Mouse (Mus musculus) MN1 (cell line): Measurements from ENCODE around the gene Lrrc47.
A peak's percentile ranks its signal among the peaks of the same experiment; 100 is the strongest.

Source experiments
- DNase-seq: peaks from one replicate; pipeline ENCODE4 v3.0.0-alpha.2; 2016; ENCODE audit warnings: low spot score

Lrrc47 gene

GRCm38 (mm10) chr4:154011646-154012089, at the start of gene Lrrc47:
Lrrc47 (plus strand) TSS chr4:154011731.
- DNase-seq, result peak; percentile 90

DNA sequence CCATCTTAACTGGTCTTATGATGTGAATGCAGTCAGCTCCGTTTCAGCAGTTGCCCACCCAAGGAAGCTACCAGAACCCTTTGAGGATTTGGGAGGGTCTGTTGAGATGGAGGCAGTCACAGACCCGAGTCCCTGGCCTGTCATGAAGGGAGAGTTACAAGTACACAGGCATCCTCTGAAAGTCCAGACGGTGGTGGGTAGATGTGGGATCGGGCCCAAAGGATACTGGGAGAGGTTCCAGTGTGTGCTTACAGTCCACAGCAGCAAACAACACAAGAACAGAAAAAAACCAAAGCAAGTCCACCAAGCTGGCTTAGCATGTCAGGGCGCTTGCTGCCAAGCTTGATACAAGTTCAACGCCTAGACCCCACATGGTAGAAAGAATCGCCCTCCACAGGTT, 48.9 kb upstream of the Lrrc47 start:
- no peak for DNase-seq

- no peak for DNase-seq
Measured at GRCm38 (mm10) chr4:153966651-153967050, 44.9 kb upstream of the Lrrc47 start.

DNA sequence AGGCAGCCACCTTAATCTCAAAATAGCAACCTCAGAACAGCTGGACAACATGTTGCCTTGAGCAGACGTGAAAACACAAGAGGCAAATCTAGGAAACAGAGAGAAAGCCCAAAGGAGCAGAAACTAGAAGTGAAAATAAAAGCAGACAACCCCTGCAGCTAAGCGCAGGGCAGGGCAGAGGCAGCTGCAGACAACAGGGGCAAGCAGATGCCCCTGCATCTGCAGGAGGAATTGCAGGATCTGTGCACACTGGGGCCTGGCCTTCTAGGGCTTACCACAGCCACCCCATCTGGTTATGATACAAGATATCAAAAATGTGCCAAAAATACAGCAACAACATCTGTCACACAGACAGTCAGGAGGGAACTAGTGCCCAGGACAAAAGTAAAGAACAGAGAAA, 44.0 kb upstream of the Lrrc47 start:
- DNase-seq, result peak; percentile 61

DNA sequence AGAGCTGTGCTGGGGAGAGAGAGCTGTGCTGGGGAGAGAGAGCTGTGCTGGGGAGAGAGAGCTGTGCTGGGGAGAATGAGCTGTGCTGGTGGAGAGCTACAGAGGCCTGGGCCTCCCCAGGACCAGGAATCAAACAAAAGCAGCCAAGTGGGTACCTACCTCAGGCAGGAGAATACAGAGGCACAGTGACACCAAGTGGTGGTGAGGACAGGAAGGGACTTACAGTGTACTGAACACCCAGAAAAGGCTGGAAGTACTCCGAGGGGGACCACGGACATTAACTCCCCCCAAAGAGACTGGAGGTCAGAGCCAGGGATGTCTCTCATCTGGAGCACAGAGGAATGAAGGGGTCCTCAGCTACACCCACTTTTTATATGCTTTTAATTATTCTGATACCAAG, 43.5 kb upstream of the Lrrc47 start:
- DNase-seq, result no peak

DNA sequence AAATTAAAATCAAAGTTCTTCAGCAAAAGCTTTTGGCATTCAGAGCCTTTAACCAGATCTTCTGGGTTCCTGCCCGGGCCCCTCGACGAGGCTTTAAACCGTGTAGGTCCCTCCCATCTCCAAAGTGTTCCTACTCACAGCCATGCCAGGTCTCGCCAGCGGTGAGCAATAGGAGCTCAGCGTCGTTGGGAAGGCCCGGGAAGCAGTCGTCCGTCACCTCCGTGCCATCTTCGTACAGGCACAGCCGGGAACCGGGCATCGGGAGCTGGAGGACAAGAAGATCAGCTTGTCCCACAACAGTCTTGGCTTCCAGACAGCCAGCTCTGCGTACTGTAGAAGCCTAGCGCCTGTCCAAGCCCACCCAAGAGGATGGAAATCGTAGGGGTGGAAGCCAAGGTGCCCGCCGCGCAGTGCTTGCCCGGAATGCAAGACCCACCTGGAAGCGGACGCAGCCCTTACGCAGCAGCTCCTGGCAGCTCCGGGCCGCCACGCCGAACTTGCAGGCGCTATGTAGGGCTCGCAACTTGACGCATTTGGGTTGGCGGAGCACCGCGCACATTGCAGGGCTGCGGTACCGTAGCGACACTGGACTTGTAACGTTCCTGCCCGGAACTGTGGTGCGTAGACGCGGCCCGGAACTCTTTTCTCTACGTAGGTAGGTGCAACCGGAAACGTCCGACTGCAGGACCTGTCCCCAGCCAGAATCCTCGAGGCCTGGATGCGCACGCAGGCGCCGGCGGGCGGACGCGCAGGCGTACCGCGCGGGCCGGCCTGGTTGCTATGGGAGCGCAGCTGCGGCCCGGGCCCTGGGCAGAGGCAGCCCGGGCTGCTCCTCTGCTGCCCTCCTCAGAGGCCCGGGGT, 36.9 kb upstream of the Lrrc47 start, which contains the start of the genes Dffb and Cep104:
Gene Dffb, minus strand, starts transcription at position 696 of the 861 bp plus-strand sequence.
Gene Cep104, plus strand, starts transcription at position 764 of the 861 bp plus-strand sequence.
- peak; percentile 97 for DNase-seq

GRCm38 (mm10) chr4:153975292-153975662, 36.3 kb upstream of the Lrrc47 start:
- peak; percentile 85 for DNase-seq

- peak; percentile 55 for DNase-seq
Measured at GRCm38 (mm10) chr4:153975768-153976167, 35.8 kb upstream of the Lrrc47 start.

DNA sequence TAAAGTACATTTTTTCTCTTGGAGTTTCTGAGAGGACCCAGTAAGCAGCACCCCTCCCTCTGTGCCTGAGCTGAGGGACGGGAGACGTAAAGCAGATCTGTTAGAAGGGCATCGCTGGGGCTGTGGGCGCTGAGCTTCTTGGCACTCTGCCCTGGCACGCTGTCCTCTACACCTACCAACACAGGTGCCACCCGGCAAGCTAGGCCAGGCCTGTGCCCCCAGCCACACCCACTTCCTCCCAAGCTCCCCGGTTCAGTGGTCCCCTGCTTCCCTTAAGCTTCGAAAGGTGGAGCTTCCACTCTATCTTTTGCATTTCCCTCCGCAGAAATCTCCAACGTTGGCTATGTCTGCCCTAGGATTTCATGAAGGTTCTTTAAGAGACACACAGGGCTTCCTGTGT, 32.3 kb upstream of the Lrrc47 start:
- DNase-seq, result no peak

- DNase-seq, result peak; percentile 69
Measured at GRCm38 (mm10) chr4:153980470-153980869, 31.1 kb upstream of the Lrrc47 start.

DNA sequence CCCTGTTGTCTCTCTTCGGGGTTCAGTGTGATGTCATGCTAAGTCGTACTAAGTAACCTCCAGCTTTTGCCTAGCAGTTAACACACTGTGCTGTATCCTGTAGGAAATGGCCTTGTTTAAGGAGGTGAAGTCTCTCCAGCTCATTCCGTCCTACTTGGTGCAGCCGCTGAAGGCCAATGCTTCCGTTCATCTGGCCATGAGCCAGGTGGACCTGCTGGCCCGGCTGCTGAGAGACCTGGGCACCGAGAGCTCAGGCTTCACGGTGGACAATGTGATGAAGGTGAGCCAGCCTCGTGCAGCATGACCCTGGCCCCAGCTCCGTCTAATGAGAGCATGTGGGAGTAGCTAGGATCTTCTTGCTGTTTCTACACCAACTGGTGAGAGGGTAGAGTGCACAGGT, 18.8 kb upstream of the Lrrc47 start:
- DNase-seq, result peak; percentile 45

DNA sequence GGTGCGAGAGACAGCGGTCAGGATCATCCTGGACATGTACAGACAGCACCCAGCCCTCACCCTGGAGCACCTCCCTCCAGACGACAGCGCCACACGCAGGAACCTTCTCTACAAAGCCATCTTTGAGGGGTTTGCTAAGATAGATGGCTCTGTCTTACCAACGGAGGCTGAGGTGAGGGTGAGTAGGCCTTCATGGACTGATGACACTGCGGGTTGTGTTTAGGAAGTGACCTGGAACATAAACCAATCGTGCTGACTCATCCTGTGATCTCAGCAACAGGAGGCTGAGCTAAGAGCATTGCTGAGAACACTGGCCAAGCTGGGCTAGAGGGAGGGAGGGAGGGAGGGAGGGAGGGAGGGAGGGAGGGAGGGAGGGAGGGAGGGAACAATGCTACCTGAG, 18.0 kb upstream of the Lrrc47 start:
- DNase-seq, result peak; percentile 62

DNA sequence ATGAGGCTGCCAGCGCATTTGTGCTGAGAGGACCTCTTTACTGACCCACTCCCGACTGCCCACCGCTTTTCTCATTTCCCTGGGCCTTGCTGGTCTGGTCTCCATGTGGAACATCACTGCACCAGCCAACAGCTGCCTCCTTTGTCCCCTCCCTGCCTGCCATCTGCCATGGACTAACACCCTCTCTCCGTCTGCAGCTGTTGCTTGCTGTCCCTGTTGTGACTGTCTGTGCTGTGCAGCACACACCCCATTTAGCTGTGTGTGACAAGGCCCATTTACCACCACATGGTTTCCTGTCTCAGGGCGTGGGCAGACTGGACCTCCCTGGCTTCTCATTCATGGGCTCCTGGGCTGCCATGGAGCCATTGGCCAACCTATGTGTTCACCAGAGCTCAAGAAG, 6.0 kb upstream of the Lrrc47 start:
- DNase-seq, result no peak

DNA sequence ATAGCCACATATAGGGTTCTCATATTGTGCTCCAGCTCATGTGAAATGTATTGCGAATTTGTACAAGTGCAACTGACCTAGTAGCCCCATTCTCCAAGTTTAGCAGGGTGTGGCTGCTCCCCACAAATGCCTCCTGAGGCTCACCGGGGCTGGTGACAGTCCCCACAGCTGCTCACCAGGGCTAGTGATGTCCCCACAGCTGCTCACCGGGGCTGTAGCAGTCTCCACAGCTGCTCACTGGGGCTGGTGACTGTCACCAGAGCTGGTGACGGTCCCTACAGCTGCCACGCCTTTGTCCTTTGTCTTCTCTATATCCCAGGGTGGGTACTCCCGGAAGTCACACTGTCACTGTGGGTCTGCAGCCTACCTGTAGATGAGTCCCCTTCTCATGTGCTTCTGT, 5.3 kb upstream of the Lrrc47 start:
- no peak for DNase-seq

GRCm38 (mm10) chr4:154007759-154008158, 3.8 kb upstream of the Lrrc47 start:
- DNase-seq, result peak; percentile 60

- no peak for DNase-seq
Measured at GRCm38 (mm10) chr4:154010907-154011645, 455 bp upstream of the Lrrc47 start.

- DNase-seq, result peak; percentile 65
Measured at GRCm38 (mm10) chr4:154012132-154012882, 776 bp downstream of the Lrrc47 start.

DNA sequence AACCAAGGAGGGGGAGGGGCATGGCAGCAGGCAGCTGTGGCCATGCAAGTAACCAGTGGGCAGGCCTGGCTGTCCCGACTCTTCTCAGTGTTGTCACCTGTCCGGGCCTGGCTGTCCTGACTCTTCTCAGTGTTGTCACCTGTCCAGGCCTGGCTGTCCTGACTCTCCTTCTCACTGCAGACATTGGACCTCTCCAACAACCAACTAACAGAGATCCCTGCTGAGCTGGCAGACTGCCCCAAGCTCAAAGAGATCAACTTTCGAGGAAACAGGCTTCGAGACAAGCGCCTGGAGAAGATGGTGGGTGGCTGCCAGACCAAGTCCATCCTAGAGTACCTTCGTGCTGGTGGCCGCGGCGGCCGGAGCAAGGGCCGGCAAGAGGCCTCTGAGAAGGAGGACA, 3.9 kb downstream of the Lrrc47 start:
- no peak for DNase-seq

- peak; percentile 76 for DNase-seq
Measured at GRCm38 (mm10) chr4:154019571-154019970, 8.0 kb downstream of the Lrrc47 start.

GRCm38 (mm10) chr4:154021432-154021831, 9.9 kb downstream of the Lrrc47 start:
- no peak for DNase-seq

DNA sequence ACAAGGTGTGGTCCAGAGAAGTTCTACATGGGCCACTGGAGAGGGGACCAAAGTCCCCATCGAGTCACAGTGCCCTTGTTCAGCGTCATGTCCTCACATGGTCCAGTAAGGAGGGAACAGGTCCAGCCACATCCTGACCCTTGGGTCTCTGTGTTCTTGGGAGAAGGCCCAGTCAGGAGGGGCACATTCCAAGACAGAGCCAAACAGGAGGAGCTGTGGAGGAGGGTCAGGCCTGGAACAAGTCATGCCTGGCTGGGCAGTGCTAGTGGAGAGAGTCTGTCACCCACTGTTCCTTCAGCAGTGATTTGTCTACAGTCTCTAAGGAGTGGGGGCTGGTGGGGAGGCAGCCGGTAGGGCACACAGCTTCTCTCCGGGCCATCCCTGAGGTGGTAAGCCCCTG, 10.9 kb downstream of the Lrrc47 start:
- DNase-seq, result no peak

GRCm38 (mm10) chr4:154022844-154023243, 11.3 kb downstream of the Lrrc47 start:
- DNase-seq, result no peak
